Mouse (Mus musculus) kidney, adult 2 months (tissue): Measurements from ENCODE around the gene Rtca. TPM values are rescaled to one million over a fixed set of nuclear protein-coding genes. Genes with fewer than 3 reads are reported as not detected.

Source experiments
- DNase-seq: peaks from one replicate; pipeline ENCODE4 v3.0.0; 2021
- H3K27ac ChIP-seq: fragments of 200-500 bp; 2 replicates; pipeline ENCODE4 v1.5.1; 2012; ENCODE audit warnings: low read depth, low read length, control low read depth, inconsistent platforms; ENCODE audit not compliant: insufficient read depth
- H3K27me3 ChIP-seq: fragments of 200-500 bp; replicated peaks from 2 replicates; pipeline ENCODE4 v1.6.1; 2012; ENCODE audit warnings: mild to moderate bottlenecking, moderate library complexity, low read length, inconsistent platforms; ENCODE audit not compliant: control insufficient read depth, insufficient read depth
- H3K36me3 ChIP-seq: fragments of 200-500 bp; 2 replicates; pipeline ENCODE4 v1.6.1; 2012; ENCODE audit warnings: mild to moderate bottlenecking, moderate library complexity, low read length, inconsistent platforms; ENCODE audit not compliant: control insufficient read depth, insufficient read depth
- H3K4me1 ChIP-seq: fragments of 200-500 bp; 2 replicates; pipeline ENCODE4 v1.6.1; 2011; ENCODE audit warnings: low read length; ENCODE audit not compliant: control insufficient read depth, insufficient read depth
- H3K4me3 ChIP-seq: fragments of 200-500 bp; 2 replicates; pipeline ENCODE4 v1.5.1; 2011; ENCODE audit warnings: mild to moderate bottlenecking, low read depth, low read length, control low read depth; ENCODE audit not compliant: insufficient read depth
- CTCF ChIP-seq: fragments of 200-500 bp; conservative IDR thresholded peaks from 2 replicates; pipeline ENCODE4 v1.5.1; 2011; ENCODE audit warnings: low read depth, mild to moderate bottlenecking, control low read depth, low read length, moderate library complexity, mixed read lengths; ENCODE audit not compliant: insufficient read depth, insufficient read length
- POLR2A ChIP-seq: fragments of 200-500 bp; IDR thresholded peaks from one replicate; pipeline ENCODE4 v1.6.1; 2011; ENCODE audit warnings: low read depth, low read length, control low read depth
- whole genome bisulfite sequencing: fragments of 180-500 bp; shearing (Covaris S2); methylation state at CpG from one replicate; pipeline ENCODE4 v1.1.7; 2018; 5-methylcytosine and 5-hydroxymethylcytosine counted together
- polyA plus RNA-seq: library from polyadenylated mRNA; depleted of rRNA; stranded (reverse); fragments of >200 nt; gene quantifications from 2 replicates; pipeline ENCODE4 v1.2.3, GENCODE M21; 2012; rRNA removed

Gene Rtca
- polyA plus RNA-seq, 1 experiment: 30.4 TPM

GRCm38 (mm10) chr3:116444327-116444726 lies 63.7 kb downstream of the Rtca start:
- Histone ChIP-seq H3K4me3 (no peak overlapping the region), H3K27me3 (no peaks in the 10 kb centered on the region), H3K4me1 (no peaks in the 10 kb centered on the region), H3K36me3 (no peaks in the 10 kb centered on the region), H3K27ac (no peak overlapping the region)
- TF ChIP-seq CTCF (no peak), POLR2A (no peak)
- no peak for DNase-seq
- WGBS: 88% methylated on average over 9 of the region's 9 CpGs

- no peak for DNase-seq
- TF ChIP-seq CTCF (no peak), POLR2A (no peak)
- H3K27me3 ChIP-seq: no peaks in the 10 kb centered on the region
- H3K4me3 ChIP-seq: no peak overlapping the region
- no peak overlapping the region for H3K27ac ChIP-seq
- WGBS: 63% methylated on average over 1 of the region's 1 CpGs
- H3K36me3 ChIP-seq: no peaks in the 10 kb centered on the region
- H3K4me1 ChIP-seq: no peaks in the 10 kb centered on the region
Measured at GRCm38 (mm10) chr3:116442788-116443187, 65.2 kb downstream of the Rtca start.

GRCm38 (mm10) chr3:116441518-116442205 lies 66.3 kb downstream of the Rtca start:
- no peak for DNase-seq
- H3K27ac ChIP-seq: no peak overlapping the region
- no peaks in the 10 kb centered on the region for H3K27me3 ChIP-seq
- no peaks in the 10 kb centered on the region for H3K36me3 ChIP-seq
- no peaks in the 10 kb centered on the region for H3K4me1 ChIP-seq
- TF ChIP-seq POLR2A: no peak
- TF ChIP-seq CTCF: no peak
- no peak overlapping the region for H3K4me3 ChIP-seq
- 83% methylated on average over 15 of the region's 15 CpGs for WGBS

GRCm38 (mm10) chr3:116440066-116440997 lies 67.7 kb downstream of the Rtca start:
- H3K4me1 ChIP-seq: no peaks in the 10 kb centered on the region
- WGBS: 75% methylated on average over 8 of the region's 8 CpGs
- TF ChIP-seq POLR2A (no peak), CTCF (no peak)
- H3K27ac ChIP-seq: no peak overlapping the region
- no peak overlapping the region for H3K4me3 ChIP-seq
- no peak for DNase-seq
- H3K36me3 ChIP-seq: no peaks in the 10 kb centered on the region
- H3K27me3 ChIP-seq: no peaks in the 10 kb centered on the region

Other genes with a start within 250 kb of the Rtca start
- 5.3 and 5.5 TPM in 2 replicates for gene Cdc14a, start 84.2 kb downstream of the Rtca start, polyA plus RNA-seq
- 35.6 and 41.9 TPM in 2 replicates for gene Dbt, start 4.9 kb upstream of the Rtca start, polyA plus RNA-seq
- 0.33 and 0.81 TPM in 2 replicates for gene Lrrc39, start 54.8 kb upstream of the Rtca start, polyA plus RNA-seq
- 0.42 and 0.78 TPM in 2 replicates for gene Sass6, start 86.8 kb upstream of the Rtca start, polyA plus RNA-seq
- gene Trmt13, start 106.4 kb upstream of the Rtca start, polyA plus RNA-seq: 2.8 TPM in 2 replicates
- gene Mfsd14a, start 154.5 kb upstream of the Rtca start, polyA plus RNA-seq: 27.5 and 27.8 TPM in 2 replicates
- not detected in 2 replicates for gene Gm43191, start 173.1 kb upstream of the Rtca start, polyA plus RNA-seq
- 15.7 and 17.5 TPM in 2 replicates for gene Slc35a3, start 204.6 kb upstream of the Rtca start, polyA plus RNA-seq